Mouse (Mus musculus): ENCODE data around the gene Rps5. TPM values are rescaled to one million over a fixed set of nuclear protein-coding genes. Genes with fewer than 3 reads are reported as not detected.
"Not testable (repeated sequence)": the region's sequence is repeated elsewhere in the genome, so short reads cannot be mapped to it uniquely, and the experiment has no call there.

Rps5 gene
- 100 to 1,000 TPM; 635 to 741 (median 657) TPM for total RNA-seq (2022)

- DNase-seq (ENCODE audit: low spot score in 2 of 2), result peak; percentile 96 to 99
These were observed at the start of gene Rps5 for GRCm38 (mm10) chr7:12921705-12922465. Gene Rps5 (plus strand): TSS chr7:12922290.

GRCm38 (mm10) chr7:12874301-12874700 lies 47.8 kb upstream of the Rps5 start:
- DNase-seq (ENCODE audit: low spot score in 2 of 2), result no peak

- DNase-seq (ENCODE audit: low spot score in 2 of 2), result no peak
These were observed 42.1 kb upstream of the Rps5 start for GRCm38 (mm10) chr7:12880036-12880435.

- not testable (repeated sequence) for DNase-seq (ENCODE audit: low spot score in 2 of 2)
These were observed 41.6 kb upstream of the Rps5 start for GRCm38 (mm10) chr7:12880497-12880896.

- peak; percentile 89 to 91 for DNase-seq (ENCODE audit: low spot score in 2 of 2)
These were observed 41.0 kb upstream of the Rps5 start, which contains the start of gene Zfp128 for GRCm38 (mm10) chr7:12880911-12881660. Gene Zfp128 (plus strand): TSS chr7:12881177.

- no peak for DNase-seq (ENCODE audit: low spot score in 2 of 2)
These were observed 35.4 kb upstream of the Rps5 start for GRCm38 (mm10) chr7:12886563-12887266.

DNA sequence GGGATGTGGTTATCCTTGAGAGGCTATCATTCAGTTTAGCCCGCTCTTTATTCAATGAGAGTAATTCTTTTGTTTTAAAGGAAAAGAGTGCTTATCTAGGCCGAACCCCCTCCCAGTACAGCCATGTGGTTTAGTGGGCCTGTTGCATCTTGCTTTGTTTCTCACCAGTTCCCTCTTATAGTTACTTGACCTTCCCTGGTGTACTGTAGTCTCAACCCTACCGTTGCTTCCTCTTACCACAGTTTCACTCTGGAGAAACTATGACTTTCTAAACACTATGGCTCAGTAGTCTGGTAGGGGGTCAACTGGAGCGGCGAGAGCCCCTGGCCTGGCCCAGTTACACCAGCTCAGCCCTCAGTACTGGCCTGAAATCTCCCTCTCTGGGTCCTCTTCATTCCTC lies 34.5 kb upstream of the Rps5 start:
- no peak for DNase-seq (ENCODE audit: low spot score in 2 of 2)

DNA sequence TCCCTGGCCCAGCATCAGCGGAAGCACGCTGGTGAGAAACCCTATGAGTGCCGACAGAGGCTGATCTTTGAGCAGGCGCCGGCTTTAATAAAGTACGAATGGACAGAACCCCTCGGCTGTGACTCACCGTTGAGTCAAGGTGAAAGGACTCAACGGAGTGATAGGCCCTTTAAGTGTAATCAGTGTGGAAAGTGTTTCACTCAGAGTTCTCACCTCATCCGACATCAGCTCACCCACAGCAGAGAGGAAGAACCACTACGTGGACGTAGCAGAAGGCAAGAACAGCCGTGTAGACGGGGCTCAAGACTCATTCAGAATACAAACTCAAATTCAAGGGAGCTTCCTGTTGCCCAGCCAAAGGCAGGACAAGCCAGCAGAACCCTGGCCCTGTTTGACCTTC lies 31.2 kb upstream of the Rps5 start:
- DNase-seq (ENCODE audit: low spot score in 2 of 2), result no peak

- DNase-seq (ENCODE audit: low spot score in 2 of 2), result no peak
These were observed 30.8 kb upstream of the Rps5 start for GRCm38 (mm10) chr7:12891334-12891733.

DNA sequence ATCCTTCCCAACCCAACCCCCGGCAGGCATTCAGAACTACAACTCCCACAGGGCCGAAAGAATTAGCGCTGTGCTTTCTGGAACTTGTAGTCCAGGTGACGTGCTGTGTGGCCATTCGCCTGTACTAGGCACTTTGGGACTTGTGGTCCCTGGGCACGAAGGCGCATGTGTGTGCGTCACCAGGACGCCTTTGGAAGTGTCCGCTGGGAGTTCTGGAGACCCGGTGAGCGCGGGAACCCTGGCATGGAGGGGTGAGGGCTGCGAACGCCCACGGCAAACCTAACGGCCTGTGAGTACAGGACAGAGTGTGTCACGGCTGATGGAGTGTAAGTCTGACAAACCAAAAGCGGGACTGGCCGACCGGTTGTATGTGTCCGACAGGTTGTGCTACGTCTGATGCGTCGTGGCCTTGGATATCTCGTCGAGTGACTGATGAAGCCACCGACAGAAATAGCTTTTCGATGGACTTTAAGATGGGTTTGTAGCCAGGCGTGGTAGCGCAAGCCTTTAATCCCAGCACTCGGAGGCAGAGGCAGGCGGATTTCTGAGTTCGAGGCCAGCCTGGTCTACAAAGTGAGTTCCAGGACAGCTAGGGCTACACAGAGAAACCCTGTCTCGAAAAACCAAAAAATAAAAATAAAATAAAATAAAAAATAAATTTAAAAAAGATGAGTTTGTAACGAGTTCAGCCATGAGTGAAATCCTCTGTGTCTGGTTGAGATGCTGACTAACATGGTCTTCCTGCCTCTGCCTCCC lies 24.3 kb upstream of the Rps5 start, which contains the start of gene Zscan22:
Gene Zscan22 (plus strand): TSS at position 161 of the 756 bp plus-strand sequence.
- peak; percentile 88 to 91 for DNase-seq (ENCODE audit: low spot score in 2 of 2)

DNA sequence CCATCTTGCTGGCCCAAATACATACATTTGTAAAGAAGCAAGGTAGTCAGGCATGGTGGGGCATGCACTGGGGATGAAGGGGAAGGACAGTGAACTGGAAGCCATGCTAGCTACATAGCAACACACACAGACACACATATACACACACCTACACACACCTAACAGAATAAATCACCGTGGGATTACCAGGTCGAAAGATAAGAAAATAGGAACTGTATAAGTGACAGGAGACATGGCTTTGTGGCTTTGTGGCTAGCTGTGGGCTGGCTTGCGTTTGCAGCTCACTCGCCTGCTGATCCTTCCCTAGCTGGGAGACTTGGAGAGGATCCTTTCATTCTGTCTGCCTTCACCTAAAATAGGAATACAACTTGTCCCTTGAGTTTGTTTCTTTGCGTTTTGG lies 20.6 kb upstream of the Rps5 start:
- DNase-seq (ENCODE audit: low spot score in 2 of 2), result no peak

DNA sequence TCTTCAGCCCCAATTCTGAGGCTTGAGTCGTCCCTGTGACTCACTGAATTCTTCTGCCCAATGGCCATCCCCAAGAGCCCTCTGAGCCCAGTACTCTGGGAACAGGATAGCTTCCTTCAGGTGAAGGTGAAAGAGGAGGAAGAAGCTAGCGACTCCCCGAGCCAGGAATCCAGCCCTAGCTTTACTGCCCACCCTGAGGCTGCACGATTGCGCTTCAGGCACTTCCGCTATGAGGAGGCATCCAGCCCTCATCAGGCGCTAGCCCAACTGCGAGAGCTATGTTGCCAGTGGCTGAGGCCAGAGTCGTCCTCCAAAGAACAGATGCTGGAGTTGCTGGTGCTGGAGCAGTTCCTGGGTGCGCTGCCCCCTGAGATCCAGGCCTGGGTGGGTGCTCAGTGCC lies 18.5 kb upstream of the Rps5 start:
- no peak for DNase-seq (ENCODE audit: low spot score in 2 of 2)

DNA sequence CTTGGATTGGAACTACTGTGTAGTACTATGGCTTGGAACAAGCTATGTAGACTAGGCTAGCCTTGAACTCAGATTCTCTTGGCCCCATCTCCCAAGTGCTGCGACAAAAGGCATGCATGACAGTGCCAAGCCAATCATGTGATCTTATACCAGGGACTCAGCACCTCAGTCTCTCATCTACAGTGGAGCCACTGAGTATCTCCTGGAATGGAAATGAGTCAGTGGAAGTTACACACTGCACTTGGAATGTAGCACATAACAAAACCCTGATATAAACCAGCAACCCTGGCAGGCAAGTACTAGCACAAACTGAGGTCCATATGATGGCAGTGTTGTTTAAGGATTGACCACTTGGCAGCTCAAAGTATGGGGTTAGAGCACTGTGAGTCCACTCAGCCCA lies 16.9 kb upstream of the Rps5 start:
- no peak for DNase-seq (ENCODE audit: low spot score in 2 of 2)

DNA sequence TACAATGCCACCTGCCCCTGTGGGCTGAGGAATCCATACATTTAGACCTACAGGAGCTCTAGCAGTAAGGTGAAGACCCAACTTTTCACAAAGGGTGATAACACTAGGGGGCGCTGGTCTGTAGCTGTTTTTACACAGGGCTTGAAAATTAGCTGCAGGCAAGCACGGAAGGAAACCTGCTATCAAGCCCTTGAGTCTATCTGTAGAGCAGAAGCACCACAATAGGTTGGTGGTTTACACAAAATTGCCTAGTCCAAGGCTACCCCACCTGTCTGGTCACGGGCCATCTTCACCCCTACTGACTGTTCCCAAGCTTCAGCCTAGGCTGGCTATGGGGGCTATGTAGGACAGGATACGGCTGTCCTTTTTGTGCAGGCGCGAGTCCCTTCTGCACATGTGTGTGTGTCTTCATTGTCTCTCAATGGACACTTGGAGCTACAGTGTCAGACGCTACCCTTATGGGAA lies 12.6 kb upstream of the Rps5 start:
- DNase-seq (ENCODE audit: low spot score in 2 of 2), result peak; percentile 62 to 68

- peak; percentile 14 to 33 for DNase-seq (ENCODE audit: low spot score in 2 of 2)
These were observed 11.9 kb upstream of the Rps5 start for GRCm38 (mm10) chr7:12910181-12910668.

GRCm38 (mm10) chr7:12913556-12913955 lies 8.5 kb upstream of the Rps5 start:
- DNase-seq (ENCODE audit: low spot score in 2 of 2), result no peak

DNA sequence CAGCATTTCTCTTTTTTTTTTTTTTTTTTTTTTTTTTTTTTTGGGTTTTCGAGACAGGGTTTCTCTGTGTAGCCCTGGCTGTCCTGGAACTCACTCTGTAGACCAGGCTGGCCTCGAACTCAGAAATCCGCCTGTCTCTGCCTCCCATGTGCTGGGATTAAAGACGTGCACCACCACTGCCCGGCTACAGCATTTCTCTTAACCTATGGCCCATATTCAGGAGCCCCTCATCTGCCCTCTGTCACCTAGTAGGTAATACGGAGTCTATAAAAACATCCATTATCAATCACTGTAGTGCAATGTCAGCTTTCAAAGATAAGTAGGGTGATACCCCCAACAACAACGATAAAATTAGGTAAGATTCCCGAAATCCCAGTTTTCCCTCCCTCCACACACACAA lies 1.6 kb upstream of the Rps5 start:
- DNase-seq (ENCODE audit: low spot score in 2 of 2), result not testable (repeated sequence)

DNA sequence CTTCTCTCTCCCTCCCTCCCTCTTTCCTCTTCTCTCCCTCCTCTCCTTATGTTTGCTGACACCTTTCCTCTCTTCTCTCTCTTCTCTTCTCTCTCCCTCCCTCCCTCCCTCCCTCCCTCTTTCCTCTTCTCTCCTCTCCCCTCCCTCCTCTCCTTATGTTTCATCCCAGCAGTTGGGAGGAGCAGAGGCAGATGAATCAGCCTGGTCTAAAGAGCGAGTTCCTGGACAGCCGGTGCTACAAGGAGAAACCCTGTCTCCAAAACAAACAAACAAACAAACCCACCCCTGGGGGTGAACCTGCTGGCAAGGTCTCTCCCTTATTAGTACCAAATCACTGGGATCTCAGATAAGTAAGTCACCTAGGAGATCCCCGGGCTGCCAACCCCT lies 779 bp upstream of the Rps5 start:
- DNase-seq (ENCODE audit: low spot score in 2 of 2), result no peak

DNA sequence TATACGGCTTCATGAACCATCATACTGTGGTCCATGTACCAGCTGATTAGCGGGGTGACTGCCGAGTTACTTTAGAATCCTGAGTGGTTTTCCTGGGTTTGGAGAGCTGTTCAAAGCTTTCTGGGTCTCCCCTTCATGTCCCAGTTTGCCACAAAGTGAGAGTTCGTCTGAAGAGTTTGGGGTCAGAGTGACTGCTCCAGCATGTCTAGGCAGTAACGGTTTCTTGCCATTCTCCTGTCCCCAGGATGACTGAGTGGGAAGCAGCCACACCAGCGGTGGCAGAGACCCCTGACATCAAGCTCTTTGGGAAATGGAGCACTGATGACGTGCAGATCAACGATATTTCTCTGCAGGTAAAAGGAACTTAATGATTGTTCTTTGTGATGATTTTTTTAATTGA lies 639 bp downstream of the Rps5 start:
- no peak for DNase-seq (ENCODE audit: low spot score in 2 of 2)

DNA sequence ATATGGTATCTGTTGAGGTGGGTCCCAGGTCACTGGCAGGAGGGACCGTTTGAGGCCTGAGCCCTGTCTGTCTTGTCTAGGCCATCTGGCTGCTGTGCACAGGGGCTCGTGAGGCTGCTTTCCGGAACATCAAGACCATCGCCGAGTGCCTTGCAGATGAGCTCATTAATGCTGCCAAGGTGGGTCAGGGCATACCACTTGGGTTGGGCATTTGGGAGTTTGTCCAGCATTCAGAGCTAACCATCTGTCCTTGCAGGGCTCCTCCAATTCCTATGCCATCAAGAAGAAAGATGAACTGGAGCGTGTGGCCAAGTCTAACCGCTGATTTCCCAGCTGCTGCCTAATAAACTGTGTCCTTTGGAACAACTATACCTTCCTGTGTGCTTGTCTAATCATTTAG lies 4.2 kb downstream of the Rps5 start:
- DNase-seq (ENCODE audit: low spot score in 2 of 2), result no peak

DNA sequence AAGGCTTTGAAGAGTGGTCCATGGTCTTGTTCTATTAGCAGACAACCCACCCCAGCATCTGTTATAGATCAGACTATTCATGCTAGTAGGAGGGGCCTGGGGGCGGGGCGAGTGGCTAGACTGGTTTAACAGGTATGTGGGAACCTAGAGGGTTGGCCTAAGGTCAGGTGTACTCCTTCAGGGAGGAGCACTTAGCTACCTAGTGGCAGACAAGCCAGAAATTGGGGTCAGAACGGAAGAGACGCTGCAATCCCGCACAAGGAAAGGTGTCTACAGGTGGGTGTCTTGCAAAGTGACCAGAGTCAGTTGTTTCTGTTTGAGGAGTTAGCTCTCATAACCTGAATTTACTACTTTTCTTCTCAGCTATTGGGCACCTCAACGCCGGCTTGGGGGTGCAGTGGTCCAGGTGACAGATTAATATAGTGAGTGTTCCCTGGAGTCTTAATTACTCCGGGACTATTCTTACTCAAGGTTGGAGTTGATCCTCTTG lies 5.1 kb downstream of the Rps5 start, which contains the start of gene Rnf225:
Gene Rnf225 (plus strand): TSS at position 226 of the 490 bp plus-strand sequence.
- DNase-seq (ENCODE audit: low spot score in 2 of 2), result no peak

Measured in gastrocnemius, adult 8-10 months (tissue).